Mouse (Mus musculus) adrenal gland, adult 18-20 months (tissue): Measurements from ENCODE around the gene Pde7b. TPM values are rescaled to one million over a fixed set of nuclear protein-coding genes. Genes with fewer than 3 reads are reported as not detected.

Source experiments
- DNase-seq, 2 experiments: peaks; one replicate each; pipeline ENCODE4 v3.0.0; 2021 to 2022; ENCODE audit warnings: low spot score in 2 of 2
- total RNA-seq, 2 experiments: library from RNA; stranded (reverse); gene quantifications; 1 replicate in 1 of 2; 2 replicates in 1 of 2; pipeline ENCODE4 v1.2.3; 2021

Gene Pde7b
- total RNA-seq, 2 experiments from 2014 or later, result 13.0 to 14.0 TPM

DNA sequence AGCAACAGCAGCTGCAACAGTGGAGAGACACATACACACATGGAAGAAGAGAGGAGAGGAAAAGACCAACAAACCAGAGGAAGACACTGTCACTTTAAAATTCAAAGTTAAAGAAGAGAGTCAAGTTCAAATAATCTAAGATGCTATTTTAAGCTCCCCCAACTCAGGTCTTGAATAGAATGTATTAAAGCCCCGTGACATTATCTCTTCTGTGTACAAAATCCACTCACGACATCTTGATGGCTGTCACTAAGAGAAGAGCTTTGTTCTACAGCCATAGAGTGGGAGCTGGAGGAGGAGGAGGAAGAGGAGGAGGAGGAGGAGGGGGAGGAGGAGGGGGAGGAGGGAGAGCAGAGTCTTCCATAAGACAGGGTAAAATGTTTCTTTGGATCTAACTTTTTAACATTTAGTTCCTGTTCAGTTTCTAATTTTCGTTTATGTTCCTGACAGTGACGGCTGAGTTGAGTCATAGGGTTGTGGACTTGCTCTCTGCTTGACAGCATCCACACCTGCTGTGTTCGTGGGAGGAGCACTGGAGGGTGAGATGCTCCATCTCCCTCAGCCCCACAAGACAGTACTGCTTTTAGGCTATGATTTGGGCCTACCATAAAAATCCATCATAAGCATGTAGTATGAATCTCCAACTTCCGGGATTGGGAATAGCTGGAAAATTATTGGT, 270.4 kb downstream of the Pde7b start:
- no peak for DNase-seq

DNA sequence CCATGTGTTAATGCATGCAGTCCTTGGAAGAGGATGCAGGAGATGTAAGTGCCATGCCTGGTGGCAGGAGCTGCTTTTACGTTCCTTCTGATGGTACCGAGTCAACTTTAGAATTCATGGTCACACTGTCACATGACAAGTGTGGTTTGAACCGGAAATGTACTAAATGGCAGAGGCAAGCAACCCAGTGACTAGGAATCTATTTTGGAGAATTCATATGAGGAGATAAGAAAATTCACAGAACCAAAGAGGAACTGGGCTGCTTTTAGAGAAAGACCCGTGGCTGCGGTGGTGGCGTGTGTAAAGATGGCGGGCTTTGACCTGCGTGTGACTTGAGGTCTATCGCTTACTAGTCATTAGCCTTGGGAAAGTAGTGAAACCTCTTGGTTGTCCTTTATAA, 287.4 kb downstream of the Pde7b start:
- DNase-seq, result no peak

DNA sequence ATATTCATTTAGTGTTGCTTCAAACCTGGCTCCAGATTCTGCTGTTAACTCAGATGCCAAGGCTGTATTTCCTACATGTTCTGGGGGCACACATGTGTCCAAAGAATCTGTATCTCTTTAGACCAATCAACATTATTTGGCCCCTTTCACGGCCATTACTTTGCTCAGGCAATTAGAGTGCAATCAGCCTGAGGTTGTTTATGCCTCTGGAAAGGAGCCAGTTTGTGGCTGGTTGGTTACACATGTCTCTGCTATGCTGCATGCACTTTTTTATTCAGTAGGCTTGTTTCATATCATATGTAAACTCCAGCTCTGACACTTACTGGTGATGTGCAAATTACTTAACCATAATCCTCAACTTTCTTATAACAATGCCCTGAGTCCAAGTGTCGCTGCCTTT, 287.9 kb downstream of the Pde7b start:
- no peak for DNase-seq

DNA sequence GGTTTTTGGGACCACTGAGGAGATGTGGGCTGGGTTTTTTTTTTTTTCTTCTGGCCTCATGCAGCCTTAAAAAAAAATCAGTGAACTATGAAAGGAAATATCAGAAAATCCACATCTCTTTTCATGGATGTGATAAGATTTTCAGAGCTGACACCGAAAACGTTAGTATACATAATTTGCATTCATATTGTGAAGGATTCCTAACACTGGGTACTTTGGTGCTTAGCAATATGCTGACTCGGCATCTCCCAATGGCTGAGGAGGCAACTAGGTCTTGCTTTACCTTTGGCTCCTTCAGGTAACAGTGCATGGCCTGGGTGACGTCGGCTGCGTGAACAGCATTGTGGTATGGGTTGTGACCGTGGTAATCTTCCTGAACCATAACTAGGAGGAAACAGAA, 289.0 kb downstream of the Pde7b start:
- DNase-seq, result no peak

DNA sequence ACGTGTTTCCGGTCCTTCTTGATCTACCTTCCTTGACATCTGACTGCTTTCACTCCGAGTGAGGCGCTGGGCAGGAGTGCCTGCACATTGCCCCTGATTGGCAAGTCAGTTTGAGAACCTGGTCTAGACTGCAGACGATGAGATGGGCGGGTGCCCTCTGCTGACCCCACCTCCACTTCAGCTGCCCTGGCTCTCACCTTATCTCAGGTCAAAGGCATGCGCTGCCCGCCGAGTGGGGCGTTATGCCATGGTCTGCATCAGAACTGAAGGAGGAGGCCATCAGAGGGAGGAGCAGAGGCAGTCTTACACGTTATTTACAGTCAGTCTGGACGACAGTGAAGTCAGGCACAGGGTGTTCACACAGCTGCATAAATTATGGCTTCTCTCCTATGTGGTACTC, 293.5 kb downstream of the Pde7b start:
- no peak for DNase-seq

DNA sequence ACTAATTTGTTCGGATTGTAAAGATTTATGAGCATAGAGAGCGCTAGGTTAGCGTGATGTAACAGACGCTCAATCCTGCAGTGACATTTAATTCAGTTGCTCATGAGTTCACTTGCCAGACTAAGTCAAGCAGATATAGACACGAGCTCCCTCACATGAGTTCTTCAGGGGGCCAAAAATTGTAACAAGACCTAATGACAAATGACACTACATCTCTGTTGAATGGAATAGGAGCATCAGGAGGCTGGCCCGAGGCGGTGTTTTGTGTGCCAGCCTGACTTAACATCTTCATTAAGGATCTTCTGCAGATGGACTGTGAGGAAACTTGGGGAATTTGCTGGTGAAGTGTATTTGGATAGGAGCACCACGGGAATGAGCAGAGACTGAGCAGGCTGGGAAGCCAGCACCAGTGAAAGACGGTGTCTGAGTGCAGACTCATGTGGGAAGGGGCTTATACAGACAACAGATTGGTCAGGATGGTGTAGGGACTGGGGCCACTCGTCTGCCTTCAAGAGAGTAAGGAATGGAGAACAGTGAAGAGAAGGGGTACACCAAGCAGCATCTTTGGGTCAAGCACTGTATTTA, 303.5 kb downstream of the Pde7b start:
- DNase-seq, result no peak

DNA sequence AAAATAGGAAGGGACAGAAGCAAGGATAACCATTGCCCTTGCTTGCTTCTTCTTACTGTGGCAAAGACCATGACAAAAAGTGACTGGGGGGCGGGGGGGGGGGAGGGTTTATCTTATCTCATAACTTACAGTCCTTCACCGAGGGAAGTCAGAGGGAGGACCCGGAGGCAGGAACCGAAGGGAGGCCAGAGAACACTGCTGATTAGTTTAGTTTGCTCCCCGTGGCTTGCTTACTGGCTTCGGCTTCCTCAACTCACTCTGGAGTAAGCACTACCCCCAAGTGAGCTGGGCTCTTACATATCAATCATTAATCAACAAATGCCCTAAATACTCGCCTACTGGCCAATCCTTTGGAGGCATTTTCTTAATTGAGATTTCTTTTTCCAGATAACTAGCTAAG, 304.6 kb downstream of the Pde7b start:
- no peak for DNase-seq

DNA sequence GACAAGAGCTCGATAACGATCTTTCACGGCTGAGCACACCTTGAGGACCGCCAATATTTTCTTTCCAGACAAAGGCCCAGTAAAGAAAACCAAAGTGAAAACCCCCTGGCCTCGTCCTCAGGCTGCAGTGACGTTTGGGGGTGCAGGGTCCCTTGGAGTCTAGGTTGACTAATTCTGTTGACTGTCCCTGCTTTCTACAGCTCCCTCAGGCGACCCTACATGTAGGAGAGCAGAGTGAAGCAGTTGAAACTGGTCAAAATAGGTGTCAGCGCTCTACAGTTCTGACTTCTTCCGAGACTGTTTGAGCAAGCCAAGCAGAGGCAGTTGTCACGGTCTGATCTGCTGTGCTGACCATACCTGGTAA, 306.0 kb downstream of the Pde7b start:
- no peak for DNase-seq

DNA sequence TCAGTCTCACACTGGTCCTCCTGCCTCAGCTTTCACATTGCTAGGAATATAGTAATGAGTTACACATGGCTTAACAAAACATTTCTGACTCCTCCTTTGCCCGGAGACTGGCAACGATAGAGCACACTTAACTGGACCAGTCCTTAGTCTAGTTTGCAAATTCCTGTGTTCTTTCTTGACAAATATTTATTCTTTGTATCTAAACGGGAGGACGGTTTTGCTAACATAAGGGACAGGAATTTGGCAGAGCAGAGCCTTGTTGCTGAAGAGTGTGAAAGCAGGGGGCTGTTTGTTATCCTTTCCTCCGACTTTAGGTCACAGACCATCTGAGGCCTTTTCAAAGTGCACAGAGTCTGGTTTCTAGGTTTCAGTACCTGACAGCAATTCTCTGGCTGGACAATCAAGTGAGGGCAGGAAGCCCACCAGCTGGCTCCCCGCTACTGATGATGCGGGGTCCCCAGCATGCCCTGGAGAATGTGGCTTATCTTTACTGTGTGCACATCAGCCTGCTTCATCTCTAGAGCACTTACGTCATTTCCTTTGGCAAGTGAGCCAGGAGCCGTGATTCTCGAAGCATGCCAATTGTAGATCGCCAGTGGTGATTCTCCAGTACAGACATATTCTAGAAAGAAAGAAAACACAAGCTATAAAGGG, 306.5 kb downstream of the Pde7b start:
- DNase-seq, result no peak

DNA sequence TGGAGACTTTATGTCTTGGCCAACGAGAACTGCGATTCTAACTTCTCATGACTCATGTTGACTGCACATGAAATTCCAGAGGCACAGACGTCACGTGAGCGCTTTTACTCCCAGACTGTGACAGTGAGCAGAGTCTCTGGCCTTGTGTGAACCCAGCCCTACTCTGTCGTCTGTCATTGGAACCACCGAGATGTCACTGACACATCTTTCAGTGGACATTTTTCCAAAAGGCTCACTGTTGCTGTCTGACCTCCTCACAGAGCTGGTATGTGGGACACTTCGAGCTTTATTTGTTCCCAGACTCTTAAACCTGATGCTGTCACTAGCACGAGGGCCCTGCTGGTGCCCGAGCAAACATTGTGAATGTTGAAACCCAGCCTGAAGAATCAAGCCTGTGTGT, 315.7 kb downstream of the Pde7b start:
- DNase-seq, result peak in 1 of 2 experiments; percentile 5

DNA sequence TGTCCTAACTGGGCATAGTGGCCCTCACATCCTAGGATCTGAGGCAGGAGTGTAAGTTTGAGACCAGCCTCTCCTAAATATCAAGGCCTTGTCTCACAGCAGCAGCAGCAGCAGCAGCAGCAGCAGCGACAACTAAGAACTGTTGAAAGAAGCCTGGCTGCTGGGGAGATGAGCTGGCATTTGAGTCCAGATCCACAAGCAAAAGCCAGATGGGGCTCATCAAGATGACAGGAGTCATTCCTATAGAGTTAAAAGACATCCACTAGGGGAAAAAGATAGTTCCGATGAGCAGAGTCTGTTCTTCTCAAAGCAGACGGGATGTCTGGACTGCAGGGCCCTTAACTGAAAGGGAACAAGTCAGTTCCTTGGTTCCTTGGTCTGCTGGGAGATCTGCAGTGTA, 316.5 kb downstream of the Pde7b start:
- no peak for DNase-seq

DNA sequence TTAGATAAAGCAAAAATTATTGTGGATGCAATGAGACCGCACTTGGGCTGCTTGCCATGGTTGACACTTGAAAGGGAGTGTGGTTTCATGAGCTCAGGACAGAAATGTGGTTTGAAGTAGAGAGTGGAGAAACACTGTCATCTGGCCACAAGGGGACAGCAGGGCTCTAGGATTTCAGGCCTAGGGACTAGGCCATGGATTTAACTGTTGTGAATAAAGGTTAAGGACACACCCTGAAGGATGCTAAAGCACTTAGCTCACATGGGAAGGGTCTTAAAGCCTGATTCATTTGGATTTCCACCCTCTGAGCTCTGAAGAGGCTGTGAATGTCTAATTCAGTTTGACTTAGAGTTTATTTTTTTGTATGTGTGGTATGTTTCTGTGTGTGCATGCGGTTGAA, 319.4 kb downstream of the Pde7b start:
- peak; percentile 18 to 25 for DNase-seq

DNA sequence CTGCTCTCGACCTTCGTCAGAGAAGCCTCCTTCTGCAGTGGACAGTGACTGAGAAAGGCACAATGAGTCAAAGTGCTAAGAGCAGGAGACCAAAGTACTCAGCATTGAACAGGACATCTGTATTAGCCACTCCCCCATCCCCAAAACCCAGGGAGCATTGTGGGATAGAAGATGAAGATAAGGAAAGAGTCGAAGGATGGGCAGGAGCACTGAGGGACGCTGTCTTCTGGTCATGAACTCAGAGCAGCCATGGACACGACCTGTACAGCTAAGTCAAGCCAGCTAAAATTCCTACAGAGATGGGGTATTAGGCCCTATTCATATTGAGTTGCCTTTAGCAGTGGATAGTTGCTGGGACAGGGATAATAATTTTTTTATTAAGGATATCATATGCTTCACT, 321.9 kb downstream of the Pde7b start:
- DNase-seq, result no peak

DNA sequence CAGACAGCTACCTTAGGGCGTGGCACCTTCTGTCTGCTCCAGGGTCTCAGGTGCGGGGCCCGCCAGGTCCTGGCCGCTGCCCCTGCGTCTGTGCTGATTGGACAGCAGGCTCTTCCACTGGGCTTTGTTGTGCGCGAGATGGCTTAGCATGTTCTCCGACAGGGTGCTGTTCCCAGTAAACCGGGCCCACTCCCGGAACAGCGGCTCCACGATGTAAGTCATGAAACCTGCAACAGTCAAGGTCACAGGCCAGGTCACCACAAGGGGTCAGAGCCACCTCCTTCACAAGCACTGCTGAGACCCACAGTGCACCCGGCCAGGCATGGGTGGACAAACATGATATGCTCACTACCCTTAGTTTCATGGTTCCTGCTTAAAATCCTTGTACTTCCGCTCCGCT, 324.5 kb downstream of the Pde7b start:
- DNase-seq, result no peak

DNA sequence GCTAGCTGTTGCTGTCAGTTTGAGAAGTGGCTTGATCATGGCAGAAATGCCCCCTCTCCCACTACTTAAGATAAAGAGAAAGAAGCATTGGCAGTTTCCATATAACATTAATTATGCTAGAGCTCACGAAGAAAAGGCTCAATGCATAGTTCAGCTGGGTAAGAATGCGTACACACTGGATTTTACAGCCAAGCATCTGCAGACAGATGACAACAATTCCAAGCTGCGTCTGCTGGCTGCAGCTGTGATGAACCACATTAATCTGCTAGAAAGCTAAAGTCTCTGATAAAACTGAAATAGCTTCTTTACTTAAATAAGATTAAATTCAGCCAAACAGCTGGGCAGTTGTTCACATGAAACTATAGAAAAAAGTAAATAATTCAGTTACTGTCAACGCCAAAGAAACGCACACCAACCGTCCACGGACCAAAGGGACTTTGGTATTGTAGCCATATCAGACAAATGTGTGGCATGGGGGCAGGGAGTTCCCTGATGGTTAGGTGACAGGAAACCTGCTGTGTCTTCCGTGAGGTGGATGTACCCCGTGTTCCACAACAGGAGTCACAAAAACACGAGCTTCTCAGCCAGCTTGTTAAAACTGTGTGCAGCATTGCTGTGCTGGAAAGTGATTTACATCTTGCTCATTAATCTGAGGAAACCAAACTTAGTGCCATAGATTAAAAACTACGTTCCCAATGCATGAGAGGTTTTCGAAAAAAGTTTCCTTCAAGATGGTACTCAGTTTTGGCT, 326.1 kb downstream of the Pde7b start:
- DNase-seq, result no peak

DNA sequence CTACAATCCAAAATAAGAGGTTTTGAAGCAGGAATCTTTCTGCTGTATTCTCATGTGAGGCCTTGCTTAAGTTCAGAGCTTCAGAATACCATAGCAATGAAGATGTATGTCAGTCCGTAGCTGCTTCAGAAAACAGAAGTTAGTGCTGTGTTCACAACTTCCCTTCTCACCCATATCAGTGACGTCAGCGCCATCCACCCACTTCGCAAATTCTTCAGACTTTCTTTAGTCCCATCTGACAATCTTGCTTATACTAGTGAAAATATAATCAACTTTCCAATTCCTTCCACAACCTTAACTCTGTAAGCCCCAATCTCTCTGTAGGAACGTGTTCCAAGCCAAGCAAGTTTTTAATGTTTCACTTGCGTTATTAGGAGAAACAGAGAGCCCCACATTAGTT, 326.7 kb downstream of the Pde7b start:
- no peak for DNase-seq

DNA sequence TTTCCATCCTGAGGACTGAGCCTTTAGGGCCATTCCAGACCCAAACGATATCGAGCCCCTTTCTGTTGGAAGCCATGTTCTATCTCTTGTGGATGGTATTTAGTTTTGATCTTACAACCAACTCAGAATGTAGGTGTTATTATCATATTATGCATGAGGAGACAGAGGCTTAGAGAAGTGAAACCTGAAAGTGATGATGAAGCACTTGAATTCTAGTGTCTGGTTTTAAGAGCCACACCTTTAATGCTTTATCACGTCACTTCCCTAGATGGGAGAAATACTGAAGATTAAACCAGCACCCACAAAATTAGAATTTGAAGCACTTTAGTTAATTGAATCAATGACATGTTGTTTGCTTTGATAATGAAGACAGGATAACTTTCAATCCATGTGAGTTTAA, 329.1 kb downstream of the Pde7b start:
- no peak for DNase-seq

DNA sequence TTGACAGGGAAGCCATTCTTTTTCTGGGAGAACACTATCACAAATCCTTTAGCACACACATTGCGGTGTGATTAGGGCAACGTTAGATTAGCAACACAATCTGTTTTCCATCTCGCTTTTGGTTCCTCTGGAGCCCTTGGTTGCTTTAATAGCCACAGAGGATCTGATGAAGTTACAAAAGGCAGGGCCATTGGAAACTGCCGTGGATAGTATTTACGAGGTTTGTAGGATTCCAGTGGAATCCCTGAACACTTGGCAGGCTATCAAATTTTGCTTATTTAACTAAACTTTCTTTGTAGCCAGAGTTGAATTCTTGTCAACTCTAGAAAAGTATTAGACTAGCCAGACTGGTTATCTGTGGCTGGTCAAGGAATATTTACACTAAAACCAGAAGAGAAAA, 330.1 kb downstream of the Pde7b start:
- no peak for DNase-seq

DNA sequence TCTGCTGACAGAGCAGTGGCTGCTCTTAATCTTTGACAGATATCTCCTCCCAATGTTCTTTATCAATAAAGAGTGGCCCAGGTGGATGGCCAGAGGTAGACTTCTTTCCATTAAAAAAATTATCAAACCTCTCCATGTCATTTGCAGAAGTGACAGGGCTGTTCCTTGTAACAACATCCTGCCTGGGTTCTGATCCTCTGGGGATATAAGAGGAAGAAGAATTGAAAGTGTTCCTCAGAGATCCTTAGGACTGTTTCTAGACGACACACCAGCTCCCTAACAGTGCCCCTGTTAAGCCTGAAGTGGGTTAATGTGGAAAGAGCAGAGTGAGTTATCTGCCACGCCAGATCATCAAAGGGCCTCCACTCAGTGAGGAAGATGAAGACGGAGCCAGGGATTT, 334.3 kb downstream of the Pde7b start:
- DNase-seq, result no peak

DNA sequence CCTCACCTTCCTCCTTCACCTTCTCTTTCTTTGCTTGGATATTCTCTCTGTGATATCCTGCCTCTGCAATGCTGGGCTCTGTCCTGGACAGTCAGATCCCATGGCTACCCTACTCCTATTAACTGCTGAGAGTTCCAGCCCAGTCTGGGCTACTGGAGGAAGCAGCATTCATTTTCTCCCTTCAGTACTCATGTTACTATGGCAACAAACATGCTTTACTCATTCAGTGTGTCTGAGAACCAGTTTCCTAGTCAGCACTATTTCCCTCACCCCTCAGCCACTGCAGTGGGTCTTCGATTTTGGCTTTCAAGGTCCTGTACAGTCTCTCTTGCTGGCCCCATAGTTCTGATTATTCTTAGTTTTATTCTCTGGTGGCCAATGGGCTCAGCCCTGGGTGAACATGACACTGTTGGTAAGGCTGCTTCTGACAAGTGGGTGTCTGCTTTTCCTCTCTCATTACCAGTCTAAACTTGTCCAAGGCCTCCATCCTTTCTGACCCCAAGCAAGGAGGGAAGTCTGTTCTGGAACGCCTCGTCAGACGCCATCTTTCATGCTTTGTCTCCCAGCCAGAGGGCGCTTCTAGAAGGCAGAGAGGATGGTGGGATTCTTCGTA, 342.0 kb downstream of the Pde7b start:
- DNase-seq, result no peak

DNA sequence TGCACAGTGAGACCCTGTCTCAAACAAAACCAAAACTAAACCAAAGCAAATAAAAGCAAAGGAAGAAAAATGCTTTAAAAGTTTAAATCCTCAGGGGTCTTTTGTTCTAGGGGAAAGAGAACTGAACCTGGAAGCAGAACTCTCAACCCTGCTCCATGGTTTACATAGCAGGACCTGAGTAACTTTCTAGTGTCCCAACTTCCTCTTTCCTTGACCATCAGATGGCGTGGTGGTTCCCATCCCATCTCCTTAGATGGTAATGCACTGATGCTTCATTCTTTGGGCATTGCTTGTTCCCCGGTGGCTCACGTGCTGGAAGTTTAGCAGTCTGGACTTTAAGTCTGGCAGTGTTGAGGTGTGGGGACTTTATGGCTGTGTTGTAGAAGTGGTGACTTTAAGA, 343.5 kb downstream of the Pde7b start:
- no peak for DNase-seq

DNA sequence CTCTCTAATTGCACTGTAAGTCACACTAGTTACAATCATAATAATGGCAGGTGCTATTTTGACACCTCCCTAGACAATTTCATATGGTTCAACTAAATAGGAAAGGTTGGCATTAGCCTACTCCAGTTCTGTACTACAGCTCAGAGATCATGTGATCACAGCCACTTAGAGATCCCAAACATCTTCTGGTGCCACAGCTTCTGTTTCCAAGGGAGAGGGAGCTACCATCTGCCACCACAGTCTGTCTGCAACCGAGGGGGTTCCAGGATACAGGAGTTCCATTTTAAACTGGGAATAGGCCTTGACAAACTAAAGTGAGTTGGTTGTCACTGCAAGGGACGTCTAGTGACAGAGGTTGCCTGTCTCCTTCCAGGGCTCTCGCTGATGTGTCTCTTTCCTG, 344.1 kb downstream of the Pde7b start:
- DNase-seq, result no peak
